Mouse (Mus musculus): ENCODE data around the gene Ptprd. TPM values are rescaled to one million over a fixed set of nuclear protein-coding genes. Genes with fewer than 3 reads are reported as not detected.

Ptprd gene
- total RNA-seq, 1 experiment from 2014 or later = not detected

GRCm38 (mm10) chr4:76889669-76890068 is 1322.1 kb downstream of the Ptprd start:
- no peak for ATAC-seq (replicated peaks in 1 of 2; ENCODE audit: insufficient read depth in 1 of 2, low FRiP score in 2 of 2, low TSS enrichment in 1 of 2, low read depth in 1 of 2, poor library complexity in 2 of 2, severe bottlenecking in 2 of 2)

- no peak for ATAC-seq (replicated peaks in 1 of 2; ENCODE audit: insufficient read depth in 1 of 2, low FRiP score in 2 of 2, low TSS enrichment in 1 of 2, low read depth in 1 of 2, poor library complexity in 2 of 2, severe bottlenecking in 2 of 2)
Observed at GRCm38 (mm10) chr4:76881610-76882009, 1330.2 kb downstream of the Ptprd start.

GRCm38 (mm10) chr4:76870971-76871370 is 1340.8 kb downstream of the Ptprd start:
- no peak for ATAC-seq (replicated peaks in 1 of 2; ENCODE audit: insufficient read depth in 1 of 2, low FRiP score in 2 of 2, low TSS enrichment in 1 of 2, low read depth in 1 of 2, poor library complexity in 2 of 2, severe bottlenecking in 2 of 2)

- no peak for ATAC-seq (replicated peaks in 1 of 2; ENCODE audit: insufficient read depth in 1 of 2, low FRiP score in 2 of 2, low TSS enrichment in 1 of 2, low read depth in 1 of 2, poor library complexity in 2 of 2, severe bottlenecking in 2 of 2)
Observed at GRCm38 (mm10) chr4:76865585-76865984, 1346.2 kb downstream of the Ptprd start.

GRCm38 (mm10) chr4:76846265-76846664 is 1365.5 kb downstream of the Ptprd start:
- no peak for ATAC-seq (replicated peaks in 1 of 2; ENCODE audit: insufficient read depth in 1 of 2, low FRiP score in 2 of 2, low TSS enrichment in 1 of 2, low read depth in 1 of 2, poor library complexity in 2 of 2, severe bottlenecking in 2 of 2)

GRCm38 (mm10) chr4:76839016-76839415 is 1372.7 kb downstream of the Ptprd start:
- ATAC-seq (replicated peaks in 1 of 2; ENCODE audit: insufficient read depth in 1 of 2, low FRiP score in 2 of 2, low TSS enrichment in 1 of 2, low read depth in 1 of 2, poor library complexity in 2 of 2, severe bottlenecking in 2 of 2) = no peak

- no peak for ATAC-seq (replicated peaks in 1 of 2; ENCODE audit: insufficient read depth in 1 of 2, low FRiP score in 2 of 2, low TSS enrichment in 1 of 2, low read depth in 1 of 2, poor library complexity in 2 of 2, severe bottlenecking in 2 of 2)
Observed at GRCm38 (mm10) chr4:76812138-76812537, 1399.6 kb downstream of the Ptprd start.

GRCm38 (mm10) chr4:76802708-76803107 is 1409.1 kb downstream of the Ptprd start:
- no peak for ATAC-seq (replicated peaks in 1 of 2; ENCODE audit: insufficient read depth in 1 of 2, low FRiP score in 2 of 2, low TSS enrichment in 1 of 2, low read depth in 1 of 2, poor library complexity in 2 of 2, severe bottlenecking in 2 of 2)

GRCm38 (mm10) chr4:76798010-76799007 is 1413.5 kb downstream of the Ptprd start:
- ATAC-seq (replicated peaks in 1 of 2; ENCODE audit: insufficient read depth in 1 of 2, low FRiP score in 2 of 2, low TSS enrichment in 1 of 2, low read depth in 1 of 2, poor library complexity in 2 of 2, severe bottlenecking in 2 of 2) = no peak

GRCm38 (mm10) chr4:76785389-76785788 is 1426.4 kb downstream of the Ptprd start:
- ATAC-seq (replicated peaks in 1 of 2; ENCODE audit: insufficient read depth in 1 of 2, low FRiP score in 2 of 2, low TSS enrichment in 1 of 2, low read depth in 1 of 2, poor library complexity in 2 of 2, severe bottlenecking in 2 of 2) = no peak

- no peak for ATAC-seq (replicated peaks in 1 of 2; ENCODE audit: insufficient read depth in 1 of 2, low FRiP score in 2 of 2, low TSS enrichment in 1 of 2, low read depth in 1 of 2, poor library complexity in 2 of 2, severe bottlenecking in 2 of 2)
Observed at GRCm38 (mm10) chr4:76779558-76780124, 1432.1 kb downstream of the Ptprd start.

- ATAC-seq (replicated peaks in 1 of 2; ENCODE audit: insufficient read depth in 1 of 2, low FRiP score in 2 of 2, low TSS enrichment in 1 of 2, low read depth in 1 of 2, poor library complexity in 2 of 2, severe bottlenecking in 2 of 2) = no peak
Observed at GRCm38 (mm10) chr4:76766918-76767317, 1444.8 kb downstream of the Ptprd start.

GRCm38 (mm10) chr4:76766429-76766828 is 1445.3 kb downstream of the Ptprd start:
- ATAC-seq (replicated peaks in 1 of 2; ENCODE audit: insufficient read depth in 1 of 2, low FRiP score in 2 of 2, low TSS enrichment in 1 of 2, low read depth in 1 of 2, poor library complexity in 2 of 2, severe bottlenecking in 2 of 2) = no peak

GRCm38 (mm10) chr4:76750709-76751108 is 1461.1 kb downstream of the Ptprd start:
- ATAC-seq (replicated peaks in 1 of 2; ENCODE audit: insufficient read depth in 1 of 2, low FRiP score in 2 of 2, low TSS enrichment in 1 of 2, low read depth in 1 of 2, poor library complexity in 2 of 2, severe bottlenecking in 2 of 2) = no peak

GRCm38 (mm10) chr4:76735831-76736230 is 1475.9 kb downstream of the Ptprd start:
- no peak for ATAC-seq (replicated peaks in 1 of 2; ENCODE audit: insufficient read depth in 1 of 2, low FRiP score in 2 of 2, low TSS enrichment in 1 of 2, low read depth in 1 of 2, poor library complexity in 2 of 2, severe bottlenecking in 2 of 2)

- ATAC-seq (replicated peaks in 1 of 2; ENCODE audit: insufficient read depth in 1 of 2, low FRiP score in 2 of 2, low TSS enrichment in 1 of 2, low read depth in 1 of 2, poor library complexity in 2 of 2, severe bottlenecking in 2 of 2) = no peak
Observed at GRCm38 (mm10) chr4:76675726-76676125, 1536.0 kb downstream of the Ptprd start.

- no peak for ATAC-seq (replicated peaks in 1 of 2; ENCODE audit: insufficient read depth in 1 of 2, low FRiP score in 2 of 2, low TSS enrichment in 1 of 2, low read depth in 1 of 2, poor library complexity in 2 of 2, severe bottlenecking in 2 of 2)
Observed at GRCm38 (mm10) chr4:76673224-76673623, 1538.5 kb downstream of the Ptprd start.

- ATAC-seq (replicated peaks in 1 of 2; ENCODE audit: insufficient read depth in 1 of 2, low FRiP score in 2 of 2, low TSS enrichment in 1 of 2, low read depth in 1 of 2, poor library complexity in 2 of 2, severe bottlenecking in 2 of 2) = no peak
Observed at GRCm38 (mm10) chr4:76672653-76673052, 1539.1 kb downstream of the Ptprd start.
